Mouse (Mus musculus) gastrocnemius, adult 18-20 months (tissue): ENCODE results near the gene Atp6v1fnb. TPM values are rescaled to one million over a fixed set of nuclear protein-coding genes. Genes with fewer than 3 reads are reported as not detected.
A peak's percentile ranks its signal among the peaks of the same experiment; 100 is the strongest.

ENCODE experiments used
- DNase-seq: peaks from one replicate; pipeline ENCODE4 v3.0.0; 2021; ENCODE audit warnings: low spot score
- long read RNA-seq, 2 experiments: library from polyadenylated mRNA; stranded (forward); transcript quantifications; one replicate each; pipeline ENCODE4 v2.0.0; 2021
- total RNA-seq, 2 experiments: library from RNA; stranded (reverse); gene quantifications; 2 replicates each; pipeline ENCODE4 v1.2.3; 2021

The Atp6v1fnb gene
- under 1 TPM in 1 of 2 experiments, not detected in 1; 0.37 TPM for total RNA-seq
- long read RNA-seq, experiment 1: 0 reads
- long read RNA-seq, experiment 2: 0 reads

DNA sequence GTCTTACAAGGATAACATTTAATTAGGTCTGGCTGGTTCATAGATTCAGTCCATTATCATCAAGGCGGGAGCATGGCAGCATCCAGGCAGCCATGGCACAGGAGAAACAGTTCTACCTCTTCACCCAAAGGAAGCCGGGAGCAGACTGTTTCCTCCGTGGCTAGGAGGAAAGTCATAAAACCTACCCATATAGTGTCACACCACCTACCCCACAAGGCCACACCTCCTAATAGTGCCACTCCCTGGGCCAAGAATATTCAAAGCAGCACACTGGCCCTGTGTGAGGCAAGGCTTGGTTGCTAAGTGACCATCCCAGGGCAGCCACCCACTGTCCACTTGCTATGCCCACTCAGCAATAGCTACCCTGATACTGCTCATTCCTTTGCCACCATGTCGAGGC is at the start of gene Atp6v1fnb:
TSS of gene Atp6v1fnb (plus strand) at position 301 of the 400 bp plus-strand sequence.
- DNase-seq: no peak

DNA sequence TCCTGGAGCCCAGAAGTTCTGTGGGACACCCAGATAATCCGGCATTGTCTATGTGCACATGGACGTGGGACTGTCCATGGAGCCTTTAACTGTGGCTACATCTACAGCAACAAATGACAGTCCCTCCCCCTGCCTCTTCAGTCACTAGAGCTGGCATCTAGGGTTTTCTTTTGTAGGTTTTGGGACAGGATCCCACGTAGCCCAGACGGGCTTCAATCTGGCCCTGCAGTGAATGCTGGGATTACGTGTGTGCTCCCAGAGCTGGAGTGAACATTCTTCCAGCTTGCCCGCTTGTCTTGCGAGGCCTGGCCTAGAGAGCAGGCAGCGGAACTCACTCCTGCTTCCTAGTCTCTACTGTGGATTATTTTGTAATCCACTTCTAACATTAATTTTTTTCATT is 46.1 kb upstream of the Atp6v1fnb start:
- no peak for DNase-seq

DNA sequence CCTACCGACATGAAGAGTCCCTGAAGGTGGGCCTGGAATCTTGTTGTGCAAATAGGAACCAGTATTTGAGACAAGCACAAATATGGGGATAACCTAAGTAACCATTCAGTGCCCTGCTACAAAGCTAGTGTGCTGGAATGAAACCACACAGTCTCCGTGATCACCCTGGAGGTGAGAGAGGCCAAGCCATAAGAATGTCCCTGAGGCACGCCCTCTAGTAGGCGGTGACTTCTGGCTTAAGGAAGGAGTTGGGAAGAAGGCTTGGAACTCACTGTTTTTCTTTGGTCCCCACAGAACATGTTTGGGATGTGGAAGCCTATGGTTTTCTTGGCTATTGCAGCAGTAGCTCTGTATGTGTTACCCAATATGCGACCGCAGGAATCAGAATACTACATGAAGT is 44.9 kb upstream of the Atp6v1fnb start:
- no peak for DNase-seq

DNA sequence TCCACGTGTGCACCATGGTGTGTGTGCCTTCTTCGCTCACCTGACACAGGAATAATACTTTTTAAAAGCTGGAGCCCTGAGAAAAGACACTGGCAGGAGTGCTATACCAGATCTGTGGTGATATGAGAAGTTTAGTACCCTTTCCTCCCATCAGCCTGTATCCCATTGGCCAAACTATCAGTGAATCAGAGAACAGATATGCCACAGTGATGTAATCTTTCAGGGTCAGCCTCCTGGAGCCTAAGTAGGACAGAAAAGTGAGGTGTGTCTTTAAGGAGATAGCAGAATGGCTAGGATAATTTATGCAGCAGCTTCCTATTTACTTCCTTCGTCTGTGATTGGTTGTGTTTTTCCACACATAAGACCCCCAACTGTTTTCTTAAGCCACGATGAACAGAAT is 43.1 kb upstream of the Atp6v1fnb start:
- no peak for DNase-seq

DNA sequence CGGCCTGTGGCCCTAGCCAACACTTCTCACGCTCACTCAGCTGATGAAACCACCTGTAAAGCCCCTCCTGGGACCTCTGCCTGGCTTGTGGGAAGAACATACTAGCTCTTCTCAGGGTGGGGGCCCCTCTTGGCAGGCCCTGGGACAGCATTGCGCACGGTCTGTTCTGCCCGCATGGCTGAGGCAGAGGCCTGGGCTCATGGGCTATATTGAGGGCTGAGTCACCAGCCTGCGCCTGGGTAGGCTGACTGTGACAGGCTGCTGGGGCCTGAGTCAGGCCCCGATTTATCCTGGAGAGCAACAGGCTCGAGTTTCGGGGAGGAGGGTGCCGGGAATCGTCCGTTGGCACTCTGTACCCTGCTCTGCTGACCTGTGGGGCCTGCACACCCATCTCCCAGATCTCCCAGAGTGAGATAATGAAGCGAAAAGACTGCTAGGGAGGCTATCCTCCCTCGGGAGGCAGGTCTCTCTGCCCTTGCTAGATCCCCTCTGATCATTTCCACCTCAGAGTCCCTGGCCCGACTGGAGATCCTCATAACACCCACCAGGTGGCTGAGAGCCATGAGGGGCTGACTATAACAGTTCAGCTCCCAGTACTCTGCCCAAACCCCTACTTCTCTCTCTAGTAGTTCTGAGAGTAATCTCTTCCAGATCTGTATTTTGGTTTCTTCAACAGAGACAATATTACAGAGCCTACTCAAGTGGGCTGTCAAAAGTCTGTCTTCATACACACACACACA is 40.4 kb upstream of the Atp6v1fnb start:
- DNase-seq: peak; percentile 87

DNA sequence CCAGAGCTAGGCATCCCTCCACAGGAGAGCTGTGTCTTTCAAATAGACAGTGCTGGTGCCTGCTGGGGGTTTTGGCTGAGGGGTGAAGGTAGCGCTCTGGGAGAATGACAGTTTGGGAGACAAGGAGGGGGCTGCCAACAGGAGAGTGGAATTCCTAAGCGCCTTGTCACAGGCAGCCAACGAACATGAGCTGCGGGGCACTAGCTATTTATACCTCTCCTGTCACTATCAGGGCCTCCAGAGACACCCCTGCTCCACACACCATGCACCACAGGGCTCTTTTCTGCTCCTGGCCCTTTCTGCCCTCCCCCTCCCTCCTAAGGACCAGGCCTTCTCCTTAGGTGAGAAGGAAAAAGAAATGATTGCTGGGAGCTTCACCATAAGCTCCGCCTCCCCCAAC is 39.8 kb upstream of the Atp6v1fnb start:
- peak; percentile 72 for DNase-seq

DNA sequence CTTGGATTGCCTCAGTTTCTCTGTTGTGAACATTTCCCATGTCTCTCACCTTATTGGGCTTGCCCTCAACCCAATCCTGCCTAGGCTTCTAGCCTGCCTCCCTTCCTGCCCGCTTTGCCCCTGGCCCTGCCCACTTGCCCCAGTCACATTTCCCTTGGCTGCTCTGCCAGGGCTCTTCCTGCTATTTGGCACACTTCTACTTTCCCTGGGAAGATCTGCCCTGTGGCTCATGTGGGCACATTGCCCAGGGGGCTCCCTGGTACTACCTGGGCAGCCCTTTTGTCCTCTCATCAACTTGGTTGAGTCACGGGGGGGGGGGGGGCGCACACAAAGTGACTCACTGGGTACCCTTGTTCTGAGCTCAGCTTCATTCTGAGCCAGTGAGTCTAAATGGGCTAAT is 39.1 kb upstream of the Atp6v1fnb start:
- DNase-seq: peak; percentile 51

DNA sequence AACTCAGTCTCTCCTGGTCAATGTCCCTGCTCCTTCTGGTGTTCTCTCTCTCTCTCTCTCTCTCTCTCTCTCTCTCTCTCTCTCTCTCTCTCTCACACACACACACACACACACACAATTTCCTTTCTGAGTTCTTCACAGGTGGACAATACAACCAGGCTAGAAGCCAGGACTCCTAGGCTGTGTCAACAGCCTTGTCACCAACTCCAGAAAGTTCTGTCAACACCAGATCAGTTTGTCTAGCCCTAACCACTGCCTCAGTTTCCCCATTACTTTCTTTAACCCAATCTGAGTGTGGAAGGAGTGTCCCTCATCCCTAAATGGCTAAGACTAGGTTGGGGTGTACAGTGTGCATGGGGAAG is 38.6 kb upstream of the Atp6v1fnb start:
- DNase-seq: no peak

DNA sequence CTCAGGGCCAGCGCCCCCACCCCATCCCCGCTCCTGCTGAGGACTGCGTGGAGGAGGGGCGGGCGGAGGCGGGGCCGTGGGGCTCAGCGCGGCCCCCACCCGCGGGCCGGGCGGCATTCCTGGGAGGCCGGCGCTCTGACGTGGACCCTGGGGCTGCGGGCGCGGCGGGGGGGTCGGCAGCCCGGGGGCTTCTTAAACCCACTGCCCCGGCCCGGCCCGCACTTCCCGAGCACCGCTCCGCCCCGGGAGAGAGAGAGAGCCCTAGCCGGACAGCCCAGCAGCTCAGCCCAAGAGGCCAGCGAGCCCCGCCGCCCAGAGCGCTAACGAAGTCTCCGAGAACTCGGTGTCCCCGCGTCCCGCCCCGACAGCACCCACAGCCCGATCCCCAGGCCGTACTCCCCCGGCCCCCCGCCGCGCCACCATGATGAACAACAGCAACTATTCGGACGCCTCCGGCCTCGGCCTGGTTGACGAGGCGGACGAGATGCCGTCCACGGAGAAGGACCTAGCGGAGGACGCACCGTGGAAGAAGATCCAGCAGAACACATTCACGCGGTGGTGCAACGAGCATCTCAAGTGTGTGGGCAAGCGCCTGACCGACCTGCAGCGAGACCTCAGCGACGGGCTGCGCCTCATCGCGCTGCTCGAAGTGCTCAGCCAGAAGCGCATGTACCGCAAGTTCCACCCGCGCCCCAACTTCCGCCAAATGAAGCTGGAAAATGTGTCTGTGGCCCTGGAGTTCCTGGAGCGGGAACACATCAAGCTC is 38.0 kb upstream of the Atp6v1fnb start, which contains the start of gene Flnc:
TSS of gene Flnc (plus strand) at position 219 of the 766 bp plus-strand sequence.
- peak; percentile 63 for DNase-seq

DNA sequence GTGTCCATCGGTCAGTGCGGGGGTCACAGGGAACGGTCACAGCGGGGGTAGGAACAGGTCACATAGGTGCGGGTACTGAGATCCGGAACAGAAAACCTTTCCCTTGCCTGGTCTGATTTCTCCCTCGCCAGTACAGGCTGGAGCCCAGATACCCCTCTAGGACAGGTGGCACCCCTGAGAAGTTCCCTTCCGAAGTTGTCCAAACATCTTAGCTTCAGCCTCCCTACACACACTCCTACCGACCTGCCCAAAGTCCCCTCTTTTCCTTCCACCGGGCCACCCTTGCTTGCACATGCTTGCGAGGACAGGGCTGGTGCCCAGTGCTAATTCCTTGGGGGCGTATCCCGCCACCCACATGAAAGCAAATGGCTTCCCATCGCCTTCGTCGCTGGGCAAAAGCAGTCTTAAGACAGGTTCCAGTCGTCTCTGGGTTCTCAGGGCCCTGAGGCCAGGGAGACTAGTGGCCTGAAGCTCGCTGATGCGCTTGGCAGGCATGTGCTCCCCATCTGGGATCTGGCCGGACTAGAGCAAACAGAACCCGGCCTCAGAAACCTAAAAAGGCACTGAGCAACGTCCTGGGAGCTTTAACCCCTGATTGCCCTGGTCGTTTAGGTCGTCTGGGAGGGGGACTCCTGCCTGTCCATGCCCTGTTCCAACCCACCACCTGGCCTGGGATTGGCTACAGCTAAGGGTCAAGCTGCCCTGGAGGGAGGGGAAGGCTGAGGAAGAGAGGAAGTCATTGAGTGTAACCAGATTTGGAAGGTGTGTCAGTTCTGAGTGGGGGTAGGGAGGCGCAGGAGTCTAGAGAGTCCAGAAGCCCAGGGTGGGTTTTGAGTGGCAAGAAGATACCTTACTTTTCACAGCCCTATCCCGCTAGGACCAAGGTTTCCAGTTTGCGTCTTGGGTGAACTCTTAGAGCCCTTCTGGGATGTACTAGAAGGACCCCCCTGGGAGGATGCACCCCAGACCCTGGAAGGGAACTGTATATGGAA is 37.1 kb upstream of the Atp6v1fnb start:
- peak; percentile 81 for DNase-seq

DNA sequence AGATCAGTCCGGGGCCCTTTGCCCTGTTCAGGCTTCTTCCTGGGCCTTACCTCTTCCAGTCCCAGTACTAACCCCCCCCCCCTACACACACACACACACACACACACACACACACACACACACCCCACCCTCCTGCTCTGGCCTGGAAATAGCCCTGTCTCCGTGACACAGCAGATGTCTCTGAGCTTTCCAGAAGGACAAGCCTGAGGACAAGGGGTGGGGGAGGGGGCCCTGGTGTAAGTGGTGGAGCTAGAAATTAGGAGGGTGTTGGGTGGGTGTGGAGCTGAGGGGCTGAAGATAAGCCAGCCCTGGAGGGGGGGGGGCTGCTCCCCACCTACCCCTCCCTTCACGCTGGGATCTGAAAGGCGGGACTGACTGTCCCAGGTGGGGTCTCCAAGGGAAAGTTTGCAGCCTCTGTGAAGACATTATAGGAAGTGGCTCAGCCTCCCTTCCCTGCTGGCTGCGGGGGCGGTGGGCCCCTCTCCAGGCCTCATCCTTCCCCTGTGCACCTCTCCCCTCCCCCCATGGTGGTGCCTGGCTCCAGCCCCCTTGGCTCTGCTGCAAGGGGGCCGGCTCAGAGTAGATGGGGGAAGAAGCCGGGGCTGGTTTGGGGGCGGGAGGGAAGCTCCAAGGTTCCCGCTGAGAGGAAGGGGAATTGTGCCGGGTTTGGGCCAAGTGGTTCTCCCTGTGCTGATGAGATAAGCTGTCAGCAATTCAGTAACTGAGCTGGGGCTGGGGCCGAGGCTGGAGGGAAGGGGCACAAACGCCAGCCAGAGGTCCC is 36.1 kb upstream of the Atp6v1fnb start:
- DNase-seq: peak; percentile 56

DNA sequence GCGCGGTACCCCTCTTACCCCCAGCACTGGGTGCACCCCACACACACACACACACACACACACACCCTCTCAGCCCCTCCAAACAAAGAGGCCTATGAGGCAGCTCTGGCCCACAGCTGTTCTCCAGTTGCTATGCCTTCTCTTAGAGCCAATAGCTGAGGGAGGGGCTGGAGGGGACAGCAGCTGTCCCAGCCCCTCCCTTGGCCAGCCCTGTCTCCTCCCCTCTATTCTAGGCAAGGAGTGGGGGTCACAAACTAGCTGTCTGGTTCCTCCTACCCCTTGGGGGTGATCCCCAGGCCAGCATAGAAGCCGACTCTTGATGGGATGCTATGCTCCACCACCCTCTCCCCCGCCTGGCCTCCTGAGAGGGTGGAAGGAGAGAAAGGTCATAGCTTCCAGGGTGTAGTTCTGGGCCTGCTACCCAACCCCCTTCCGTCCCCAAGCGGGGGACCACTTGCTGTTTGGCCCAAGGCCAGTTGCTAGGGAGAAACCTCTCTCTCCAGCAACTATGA is 35.2 kb upstream of the Atp6v1fnb start:
- DNase-seq: peak; percentile 59

DNA sequence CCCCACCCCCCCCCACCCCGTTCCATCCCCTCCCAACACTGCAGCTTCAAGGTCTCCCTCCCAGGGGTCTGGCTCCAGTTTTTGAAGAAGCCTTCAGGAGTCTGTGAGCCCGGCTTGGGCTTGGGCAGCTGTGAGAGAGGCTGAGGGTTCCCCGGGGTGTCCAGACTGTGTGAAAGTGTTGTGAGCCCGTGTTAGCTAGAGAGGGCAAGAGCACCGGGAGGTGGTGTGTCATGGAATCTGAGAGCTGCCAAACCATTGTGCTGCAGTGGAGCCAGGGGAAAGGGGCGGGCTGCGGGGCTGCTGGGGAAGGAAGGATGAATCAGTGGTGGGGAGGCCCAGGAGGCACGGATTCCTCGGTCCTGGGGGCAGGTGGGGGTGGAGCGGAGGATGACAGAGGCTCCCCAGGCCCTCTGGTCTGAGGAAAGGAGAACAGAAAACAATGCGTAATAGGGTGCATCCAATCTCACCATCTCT is 34.7 kb upstream of the Atp6v1fnb start:
- peak; percentile 64 for DNase-seq

DNA sequence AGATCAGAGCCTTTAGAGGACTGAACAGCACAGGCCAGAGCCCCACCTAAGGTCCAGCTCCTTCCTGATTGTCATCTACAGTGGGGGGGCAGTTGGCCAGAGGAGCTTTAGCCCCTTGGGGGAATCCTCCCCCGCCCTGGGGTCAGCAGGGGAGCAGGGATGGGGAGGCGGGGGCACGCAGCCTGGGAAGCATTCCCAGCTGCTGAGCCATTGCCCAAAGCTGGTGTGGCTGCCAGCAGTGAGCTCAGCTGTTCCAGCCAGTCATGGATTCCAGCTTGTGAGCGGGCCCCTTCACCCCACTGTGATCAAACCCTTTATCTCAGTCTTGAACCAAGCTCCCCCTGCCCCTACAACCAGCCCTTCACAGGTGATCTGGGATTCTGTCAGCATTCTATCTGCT is 32.0 kb upstream of the Atp6v1fnb start:
- DNase-seq: peak; percentile 79

DNA sequence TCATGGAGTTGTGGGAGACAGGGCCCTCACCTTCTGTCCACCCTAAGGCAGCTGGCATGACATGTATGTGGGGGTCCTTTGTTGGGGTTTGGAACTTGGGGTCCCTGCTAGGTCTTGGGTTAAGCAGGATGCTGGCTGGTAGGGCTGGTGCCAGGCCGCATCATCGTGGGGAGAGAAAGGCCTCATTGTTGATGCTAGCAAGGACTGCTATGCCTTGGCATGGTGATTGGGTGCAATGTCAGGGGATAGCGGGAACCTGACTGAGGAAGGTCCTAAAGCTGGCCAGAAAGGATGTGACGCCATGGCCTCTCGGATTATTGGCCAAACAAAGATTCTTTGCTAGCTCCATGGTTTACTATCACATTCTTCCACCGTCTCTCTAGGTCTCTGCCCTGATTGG is 31.4 kb upstream of the Atp6v1fnb start:
- no peak for DNase-seq

DNA sequence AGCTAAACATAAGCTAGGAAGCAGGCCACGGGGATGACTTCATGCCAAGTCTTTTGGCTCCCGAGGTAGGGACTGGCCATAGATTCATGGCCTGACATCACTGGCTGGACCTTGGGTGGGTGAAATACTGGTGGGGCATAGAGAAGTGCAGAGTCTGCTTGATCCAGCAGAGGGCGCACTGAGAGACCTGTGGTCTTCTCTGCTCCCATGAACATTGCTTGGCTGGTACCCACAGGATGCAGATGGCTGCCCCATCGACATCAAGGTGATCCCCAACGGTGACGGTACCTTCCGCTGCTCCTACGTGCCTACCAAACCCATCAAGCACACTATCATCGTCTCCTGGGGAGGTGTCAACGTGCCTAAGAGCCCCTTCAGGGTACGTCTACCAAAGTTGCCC is 26.5 kb upstream of the Atp6v1fnb start:
- DNase-seq: no peak

DNA sequence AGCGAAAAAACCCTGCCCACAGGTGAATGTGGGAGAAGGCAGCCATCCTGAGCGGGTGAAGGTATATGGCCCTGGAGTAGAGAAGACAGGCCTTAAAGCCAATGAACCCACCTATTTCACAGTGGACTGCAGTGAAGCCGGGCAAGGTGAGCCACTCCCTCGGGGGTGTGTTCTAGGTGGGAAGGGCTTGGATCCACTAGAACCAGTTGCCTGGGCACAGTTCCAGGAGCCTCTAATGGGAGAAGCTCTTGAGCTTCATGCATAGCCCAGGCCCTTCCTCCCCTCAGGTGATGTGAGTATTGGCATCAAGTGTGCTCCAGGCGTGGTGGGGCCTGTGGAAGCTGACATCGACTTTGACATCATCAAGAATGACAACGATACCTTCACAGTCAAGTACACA is 25.9 kb upstream of the Atp6v1fnb start:
- no peak for DNase-seq

DNA sequence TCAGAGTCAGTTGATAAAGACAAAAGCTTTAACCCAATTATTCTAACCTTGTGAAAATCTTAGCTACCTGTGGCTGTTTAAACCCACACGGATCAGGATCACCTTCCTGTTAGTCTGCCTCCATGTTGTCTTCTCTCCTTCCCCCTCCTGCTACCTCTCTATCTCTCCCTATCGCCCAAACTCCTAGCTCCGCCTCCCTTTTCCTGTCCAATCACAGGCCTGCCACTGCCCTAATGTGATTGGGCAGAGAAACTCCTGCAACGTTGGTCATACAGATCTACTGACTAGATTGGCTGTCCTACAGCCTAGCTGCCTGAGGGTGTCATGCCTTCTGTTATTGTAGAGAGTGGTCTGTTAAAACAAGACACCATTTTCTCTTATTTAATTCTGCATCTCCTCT is 21.4 kb upstream of the Atp6v1fnb start:
- no peak for DNase-seq

DNA sequence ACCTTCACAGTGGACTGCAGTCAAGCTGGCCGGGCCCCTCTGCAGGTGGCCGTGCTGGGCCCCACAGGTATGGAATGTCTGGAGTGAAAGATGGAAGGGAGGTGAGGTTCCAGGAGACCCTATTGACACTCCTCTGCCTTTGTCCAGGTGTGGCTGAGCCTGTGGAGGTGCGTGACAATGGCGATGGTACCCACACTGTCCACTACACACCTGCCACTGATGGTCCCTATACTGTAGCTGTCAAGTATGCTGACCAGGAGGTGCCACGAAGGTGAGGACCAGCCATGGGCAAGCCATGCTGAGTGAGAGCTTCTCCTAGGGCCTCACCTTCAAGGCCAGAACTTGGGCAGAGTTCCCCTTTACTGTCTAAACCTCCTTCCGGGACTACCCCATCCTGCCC is 20.6 kb upstream of the Atp6v1fnb start:
- no peak for DNase-seq

DNA sequence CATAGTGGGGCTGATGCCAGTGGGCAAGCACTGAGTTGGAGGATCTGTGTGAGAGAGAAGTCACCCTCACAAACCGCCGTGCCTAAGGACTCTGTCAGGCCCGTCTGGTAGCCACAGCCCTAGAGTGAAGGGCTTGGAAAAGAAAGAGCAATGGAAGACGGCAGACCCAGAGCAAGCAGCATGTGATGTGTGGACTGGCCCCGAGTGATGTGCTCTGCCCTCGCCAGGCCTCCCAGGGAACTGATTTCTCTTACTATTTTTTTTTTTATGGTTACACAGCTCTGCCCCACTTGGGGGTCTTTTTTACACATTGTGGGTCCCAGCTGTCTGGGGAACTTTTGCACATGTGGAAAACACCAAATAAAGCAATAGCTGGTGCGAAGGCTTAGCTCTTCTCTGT is 9.7 kb upstream of the Atp6v1fnb start:
- no peak for DNase-seq
